Mouse (Mus musculus): ENCODE data around the gene Lrrc55. TPM values are rescaled to one million over a fixed set of nuclear protein-coding genes. Genes with fewer than 3 reads are reported as not detected.

Lrrc55 gene
- polyA plus RNA-seq, 1 experiment, result 5.2 TPM

DNA sequence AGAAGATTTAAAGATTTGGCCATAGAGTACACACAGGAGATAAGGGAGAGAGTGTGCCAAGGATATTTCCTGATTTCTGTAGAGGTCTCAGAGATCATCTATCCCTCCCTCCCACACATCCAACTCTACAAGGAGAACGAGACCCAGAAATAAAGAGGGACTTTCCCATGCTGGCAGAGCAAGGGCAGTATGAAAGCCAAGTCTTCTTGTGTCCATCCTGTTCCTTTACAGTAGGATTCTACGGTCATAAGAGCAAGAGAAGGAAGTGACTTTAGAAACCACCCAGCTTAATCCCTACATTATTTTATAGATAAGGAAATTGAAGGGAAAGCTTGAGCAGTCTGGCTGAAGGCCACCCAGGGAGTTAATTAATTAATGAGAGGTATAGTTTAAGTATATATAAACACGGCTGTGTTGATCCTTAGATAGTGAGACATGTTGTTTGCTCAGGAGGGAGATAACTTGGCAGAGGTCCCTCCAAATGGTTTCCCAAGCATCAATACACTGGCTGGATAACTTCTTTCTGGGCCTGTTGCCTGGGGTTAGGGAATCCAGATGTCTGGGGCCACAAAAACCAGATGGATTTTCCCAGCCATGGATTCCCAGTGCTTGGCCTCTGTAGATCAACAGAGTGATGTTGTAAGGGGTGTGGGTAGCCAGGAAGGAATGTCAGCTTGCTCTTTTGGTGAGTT is 24.8 kb downstream of the Lrrc55 start:
- Histone ChIP-seq H3K27ac (ENCODE audit: control insufficient read depth, insufficient read depth, low read depth, low read length) (no peak overlapping the region), H3K36me3 (ENCODE audit: control insufficient read depth, insufficient read depth, low read length) (no peaks in the 10 kb centered on the region), H3K27me3 (ENCODE audit: control insufficient read depth, insufficient read depth, low read length) (no peaks in the 10 kb centered on the region), H3K4me3 (ENCODE audit: control insufficient read depth, low read depth, low read length) (no peak overlapping the region), H3K4me1 (ENCODE audit: control insufficient read depth, insufficient read depth, low read length) (no peaks in the 10 kb centered on the region)
- TF ChIP-seq POLR2A (IDR thresholded peaks at IDR 0.05; ENCODE audit: control insufficient read depth, low read depth, low read length) (no peak), CTCF (IDR thresholded peaks at IDR 0.05; ENCODE audit: control insufficient read depth, insufficient read depth, insufficient replicate concordance, low read depth, low read length) (no peak)

DNA sequence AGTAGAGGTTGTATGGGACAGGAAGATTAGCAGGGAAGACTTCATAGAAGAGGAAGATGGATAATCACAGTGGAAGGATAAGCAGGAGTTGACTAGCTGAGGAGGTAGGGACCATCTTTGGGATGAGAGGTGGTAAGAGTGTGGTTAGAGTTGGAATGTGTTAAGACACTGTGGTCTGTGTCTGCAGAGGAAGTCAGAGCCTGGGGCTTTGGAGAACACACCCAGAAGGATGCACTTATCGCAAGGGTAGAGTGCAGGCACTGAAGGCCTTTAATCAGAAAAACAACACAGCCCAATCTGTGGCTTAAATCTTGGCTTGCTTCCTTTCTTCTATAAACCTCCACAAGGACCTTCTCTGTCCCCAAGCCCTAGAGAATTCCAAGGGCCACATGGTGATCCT is 28.7 kb downstream of the Lrrc55 start:
- no peaks in the 10 kb centered on the region for H3K36me3 ChIP-seq (ENCODE audit: control insufficient read depth, insufficient read depth, low read length)
- H3K27me3 ChIP-seq (ENCODE audit: control insufficient read depth, insufficient read depth, low read length), result no peaks in the 10 kb centered on the region
- no peak overlapping the region for H3K27ac ChIP-seq (ENCODE audit: control insufficient read depth, insufficient read depth, low read depth, low read length)
- no peak overlapping the region for H3K4me3 ChIP-seq (ENCODE audit: control insufficient read depth, low read depth, low read length)
- H3K4me1 ChIP-seq (ENCODE audit: control insufficient read depth, insufficient read depth, low read length), result no peaks in the 10 kb centered on the region
- TF ChIP-seq POLR2A (IDR thresholded peaks at IDR 0.05; ENCODE audit: control insufficient read depth, low read depth, low read length), result no peak
- no peak for TF ChIP-seq CTCF (IDR thresholded peaks at IDR 0.05; ENCODE audit: control insufficient read depth, insufficient read depth, insufficient replicate concordance, low read depth, low read length)

DNA sequence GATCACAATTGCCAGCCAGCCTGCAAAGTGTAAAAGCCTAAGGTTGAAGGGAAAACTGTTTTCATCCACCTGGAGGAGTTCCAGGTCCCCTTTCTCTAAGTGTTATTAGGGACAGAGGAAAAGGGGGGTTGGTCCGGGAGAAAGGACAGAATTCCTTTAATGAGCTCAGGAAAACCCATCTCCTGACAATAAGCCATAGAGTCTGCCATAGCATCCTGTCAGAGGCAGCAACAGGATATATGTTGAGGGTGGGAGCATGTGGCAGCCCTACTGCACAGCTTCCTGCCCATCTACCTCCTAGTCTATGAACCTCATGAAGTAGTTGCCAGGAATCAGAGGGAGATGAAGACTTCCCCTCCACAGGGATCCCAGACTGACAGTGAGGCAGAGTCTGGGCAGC is 29.4 kb downstream of the Lrrc55 start:
- TF ChIP-seq POLR2A (IDR thresholded peaks at IDR 0.05; ENCODE audit: control insufficient read depth, low read depth, low read length) (no peak), CTCF (IDR thresholded peaks at IDR 0.05; ENCODE audit: control insufficient read depth, insufficient read depth, insufficient replicate concordance, low read depth, low read length) (no peak)
- H3K27ac ChIP-seq (ENCODE audit: control insufficient read depth, insufficient read depth, low read depth, low read length), result no peak overlapping the region
- no peak overlapping the region for H3K4me3 ChIP-seq (ENCODE audit: control insufficient read depth, low read depth, low read length)
- no peaks in the 10 kb centered on the region for H3K27me3 ChIP-seq (ENCODE audit: control insufficient read depth, insufficient read depth, low read length)
- no peaks in the 10 kb centered on the region for H3K36me3 ChIP-seq (ENCODE audit: control insufficient read depth, insufficient read depth, low read length)
- H3K4me1 ChIP-seq (ENCODE audit: control insufficient read depth, insufficient read depth, low read length), result no peaks in the 10 kb centered on the region

DNA sequence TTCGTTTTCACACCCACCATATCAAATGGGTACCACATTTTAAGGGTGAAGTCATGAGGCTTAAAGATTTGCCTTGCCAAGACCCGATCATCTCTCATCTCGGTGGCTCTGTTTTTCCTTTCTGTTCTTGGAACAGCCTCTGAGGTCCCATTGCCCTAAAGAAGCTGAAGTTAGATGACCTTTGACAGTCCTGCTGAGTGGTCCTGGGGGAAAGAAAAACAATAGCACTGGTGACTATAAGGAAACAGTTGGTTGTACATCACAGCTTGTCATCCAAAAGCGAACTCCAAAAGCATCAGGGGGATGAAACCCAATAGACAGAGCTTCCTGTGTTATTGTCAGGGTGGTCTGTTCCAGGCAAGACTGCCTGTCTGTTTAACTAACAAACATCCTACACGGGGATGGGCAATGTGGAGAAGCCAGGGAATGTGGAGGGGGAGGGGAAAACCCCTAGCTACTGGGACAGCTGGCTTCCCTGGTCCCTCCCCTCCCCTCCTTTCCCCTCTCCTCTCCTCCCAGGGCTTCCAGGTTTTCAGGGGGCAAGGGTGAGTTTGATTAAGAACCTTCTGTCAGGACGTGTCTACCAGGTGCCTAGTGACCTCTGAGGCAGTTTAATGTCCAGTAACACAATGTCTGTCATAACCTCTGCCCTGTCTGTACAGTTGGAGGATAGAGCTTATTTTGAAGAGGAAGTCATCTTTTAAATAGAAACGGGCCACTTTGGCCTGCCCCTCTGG is 33.5 kb downstream of the Lrrc55 start:
- H3K27me3 ChIP-seq (ENCODE audit: control insufficient read depth, insufficient read depth, low read length), result no peaks in the 10 kb centered on the region
- H3K36me3 ChIP-seq (ENCODE audit: control insufficient read depth, insufficient read depth, low read length), result no peaks in the 10 kb centered on the region
- TF ChIP-seq POLR2A (IDR thresholded peaks at IDR 0.05; ENCODE audit: control insufficient read depth, low read depth, low read length) (no peak), CTCF (IDR thresholded peaks at IDR 0.05; ENCODE audit: control insufficient read depth, insufficient read depth, insufficient replicate concordance, low read depth, low read length) (no peak)
- no peak overlapping the region for H3K4me3 ChIP-seq (ENCODE audit: control insufficient read depth, low read depth, low read length)
- H3K27ac ChIP-seq (ENCODE audit: control insufficient read depth, insufficient read depth, low read depth, low read length), result no peak overlapping the region
- H3K4me1 ChIP-seq (ENCODE audit: control insufficient read depth, insufficient read depth, low read length), result no peaks in the 10 kb centered on the region

DNA sequence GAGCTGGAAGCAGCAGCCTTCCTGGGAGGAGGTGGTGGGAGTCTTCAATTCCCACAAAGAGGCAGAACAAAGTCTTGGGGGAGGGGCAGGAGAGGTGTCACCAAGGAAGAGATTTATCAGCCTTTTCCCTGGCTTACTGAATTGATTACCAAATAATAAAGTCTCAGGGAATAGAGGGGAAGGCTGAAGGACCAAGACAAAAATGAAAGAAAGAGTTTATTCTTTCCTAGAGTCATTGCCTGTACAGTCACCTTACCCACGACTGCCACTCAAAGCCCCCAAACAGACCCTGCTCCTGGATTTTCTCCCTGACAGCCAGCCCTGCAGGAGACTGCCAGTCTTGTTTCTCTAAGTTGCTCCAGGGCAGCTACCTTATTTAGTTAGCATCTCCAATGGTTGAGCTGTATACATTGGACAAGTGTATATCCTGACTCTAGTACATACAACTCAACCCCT is 35.3 kb downstream of the Lrrc55 start:
- Histone ChIP-seq H3K4me3 (ENCODE audit: control insufficient read depth, low read depth, low read length) (no peak overlapping the region), H3K4me1 (ENCODE audit: control insufficient read depth, insufficient read depth, low read length) (no peaks in the 10 kb centered on the region), H3K27ac (ENCODE audit: control insufficient read depth, insufficient read depth, low read depth, low read length) (no peak overlapping the region), H3K27me3 (ENCODE audit: control insufficient read depth, insufficient read depth, low read length) (no peaks in the 10 kb centered on the region), H3K36me3 (ENCODE audit: control insufficient read depth, insufficient read depth, low read length) (no peaks in the 10 kb centered on the region)
- TF ChIP-seq CTCF (IDR thresholded peaks at IDR 0.05; ENCODE audit: control insufficient read depth, insufficient read depth, insufficient replicate concordance, low read depth, low read length) (no peak), POLR2A (IDR thresholded peaks at IDR 0.05; ENCODE audit: control insufficient read depth, low read depth, low read length) (no peak)

DNA sequence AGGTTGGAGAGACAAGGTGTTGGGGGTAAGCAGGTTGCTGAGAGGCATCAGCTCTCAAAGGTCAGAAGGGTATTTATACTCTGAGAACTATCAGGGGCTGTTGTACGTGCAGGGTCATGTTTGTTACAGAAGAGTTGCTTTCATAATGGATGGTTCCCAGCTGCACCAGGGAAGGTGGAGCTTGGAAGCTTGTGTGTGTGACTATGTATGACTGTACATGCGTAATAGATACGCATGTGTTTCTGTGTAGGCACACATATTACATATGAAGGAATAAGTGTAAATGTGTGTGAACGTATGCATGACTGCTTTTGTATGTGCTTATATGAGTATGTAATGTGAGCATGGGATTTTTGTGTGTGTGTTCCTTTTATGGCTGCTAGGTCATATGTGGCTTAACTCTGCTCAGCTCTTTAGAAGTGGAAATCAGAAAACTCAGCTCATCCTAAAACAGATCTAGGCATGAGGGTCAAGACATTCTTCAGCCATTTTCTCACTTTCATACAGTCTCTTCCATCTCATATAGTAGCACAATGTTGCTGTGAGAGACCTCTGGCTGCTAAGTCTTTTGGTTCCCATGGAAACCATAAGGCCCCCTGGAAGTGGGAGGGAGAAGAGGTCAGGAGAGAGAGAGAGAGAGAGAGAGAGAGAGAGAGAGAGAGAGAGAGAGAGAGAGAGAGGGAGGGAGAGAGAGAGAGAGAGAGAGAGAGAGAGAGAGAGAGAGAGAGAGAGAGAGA is 35.9 kb downstream of the Lrrc55 start:
- TF ChIP-seq CTCF (IDR thresholded peaks at IDR 0.05; ENCODE audit: control insufficient read depth, insufficient read depth, insufficient replicate concordance, low read depth, low read length) (no peak), POLR2A (IDR thresholded peaks at IDR 0.05; ENCODE audit: control insufficient read depth, low read depth, low read length) (no peak)
- H3K36me3 ChIP-seq (ENCODE audit: control insufficient read depth, insufficient read depth, low read length), result no peaks in the 10 kb centered on the region
- no peaks in the 10 kb centered on the region for H3K4me1 ChIP-seq (ENCODE audit: control insufficient read depth, insufficient read depth, low read length)
- no peak overlapping the region for H3K4me3 ChIP-seq (ENCODE audit: control insufficient read depth, low read depth, low read length)
- no peak overlapping the region for H3K27ac ChIP-seq (ENCODE audit: control insufficient read depth, insufficient read depth, low read depth, low read length)
- no peaks in the 10 kb centered on the region for H3K27me3 ChIP-seq (ENCODE audit: control insufficient read depth, insufficient read depth, low read length)

DNA sequence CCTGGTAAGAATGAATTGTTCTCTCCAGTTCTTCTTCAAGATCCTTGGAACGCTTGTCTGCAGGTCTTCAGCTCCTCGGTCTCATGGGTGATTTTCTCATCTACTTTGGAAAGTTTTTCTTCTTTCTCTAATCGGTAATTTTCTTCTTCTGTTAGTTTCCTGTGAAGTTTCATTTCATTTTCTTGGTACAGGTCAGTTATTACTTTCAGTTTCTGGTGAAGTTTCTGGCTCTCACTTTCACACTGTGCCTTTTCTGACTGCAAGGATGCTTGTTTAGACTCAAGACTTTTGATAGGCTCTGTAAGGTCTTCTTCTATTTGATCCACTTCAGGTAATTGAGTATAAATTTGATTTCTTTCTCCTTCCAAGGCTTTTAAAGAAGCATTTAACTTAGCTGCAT is 39.6 kb downstream of the Lrrc55 start:
- Histone ChIP-seq H3K4me3 (ENCODE audit: control insufficient read depth, low read depth, low read length) (no peak overlapping the region), H3K4me1 (ENCODE audit: control insufficient read depth, insufficient read depth, low read length) (no peaks in the 10 kb centered on the region), H3K27ac (ENCODE audit: control insufficient read depth, insufficient read depth, low read depth, low read length) (no peak overlapping the region), H3K27me3 (ENCODE audit: control insufficient read depth, insufficient read depth, low read length) (no peaks in the 10 kb centered on the region), H3K36me3 (ENCODE audit: control insufficient read depth, insufficient read depth, low read length) (no peaks in the 10 kb centered on the region)
- TF ChIP-seq CTCF (IDR thresholded peaks at IDR 0.05; ENCODE audit: control insufficient read depth, insufficient read depth, insufficient replicate concordance, low read depth, low read length) (no peak), POLR2A (IDR thresholded peaks at IDR 0.05; ENCODE audit: control insufficient read depth, low read depth, low read length) (no peak)
